Mouse (Mus musculus) duodenum, adult 2 months (tissue): ENCODE results near the gene Vax1. TPM values are rescaled to one million over a fixed set of nuclear protein-coding genes. Genes with fewer than 3 reads are reported as not detected.

Source experiments
- polyA plus RNA-seq: library from polyadenylated mRNA; depleted of rRNA; stranded (reverse); fragments of >200 nt; gene quantifications from 2 replicates; pipeline ENCODE4 v1.2.3, GENCODE M21; 2012; ENCODE audit warnings: low replicate concordance; rRNA removed

The Vax1 gene
- not detected in 2 replicates for polyA plus RNA-seq

GRCm38 (mm10) chr19:59169936-59170765 lies at the start of gene Vax1:
TSS of gene Vax1 (minus strand) at chr19:59170056.

GRCm38 (mm10) chr19:59218991-59219390 lies 49.1 kb upstream of the Vax1 start, which contains the start of gene Kcnk18:
TSS of gene Kcnk18 (plus strand) at chr19:59219214.

Other genes starting within 250 kb of the Vax1 start
- not detected in 2 replicates for gene Eno4, start 226.6 kb downstream of the Vax1 start, polyA plus RNA-seq
- gene Hspa12a, start 226.4 kb downstream of the Vax1 start, polyA plus RNA-seq, result 4.1 and 6.1 TPM in 2 replicates
- 0.45 and 1.3 TPM in 2 replicates for gene Shtn1, start 94.0 kb downstream of the Vax1 start, polyA plus RNA-seq
- gene Kcnk18, start 49.2 kb upstream of the Vax1 start, polyA plus RNA-seq, result not detected in 2 replicates
- gene Slc18a2, start 90.8 kb upstream of the Vax1 start, polyA plus RNA-seq, result 0.18 and 0.85 TPM in 2 replicates
- 1,637 and 2,353 TPM in 2 replicates for gene Rps12-ps3, start 152.2 kb upstream of the Vax1 start, polyA plus RNA-seq
- 6.1 and 7.9 TPM in 2 replicates for gene Pdzd8, start 175.7 kb upstream of the Vax1 start, polyA plus RNA-seq